9 mouse cellular contexts compared by ENCODE assay signal in the genomic region with DNA sequence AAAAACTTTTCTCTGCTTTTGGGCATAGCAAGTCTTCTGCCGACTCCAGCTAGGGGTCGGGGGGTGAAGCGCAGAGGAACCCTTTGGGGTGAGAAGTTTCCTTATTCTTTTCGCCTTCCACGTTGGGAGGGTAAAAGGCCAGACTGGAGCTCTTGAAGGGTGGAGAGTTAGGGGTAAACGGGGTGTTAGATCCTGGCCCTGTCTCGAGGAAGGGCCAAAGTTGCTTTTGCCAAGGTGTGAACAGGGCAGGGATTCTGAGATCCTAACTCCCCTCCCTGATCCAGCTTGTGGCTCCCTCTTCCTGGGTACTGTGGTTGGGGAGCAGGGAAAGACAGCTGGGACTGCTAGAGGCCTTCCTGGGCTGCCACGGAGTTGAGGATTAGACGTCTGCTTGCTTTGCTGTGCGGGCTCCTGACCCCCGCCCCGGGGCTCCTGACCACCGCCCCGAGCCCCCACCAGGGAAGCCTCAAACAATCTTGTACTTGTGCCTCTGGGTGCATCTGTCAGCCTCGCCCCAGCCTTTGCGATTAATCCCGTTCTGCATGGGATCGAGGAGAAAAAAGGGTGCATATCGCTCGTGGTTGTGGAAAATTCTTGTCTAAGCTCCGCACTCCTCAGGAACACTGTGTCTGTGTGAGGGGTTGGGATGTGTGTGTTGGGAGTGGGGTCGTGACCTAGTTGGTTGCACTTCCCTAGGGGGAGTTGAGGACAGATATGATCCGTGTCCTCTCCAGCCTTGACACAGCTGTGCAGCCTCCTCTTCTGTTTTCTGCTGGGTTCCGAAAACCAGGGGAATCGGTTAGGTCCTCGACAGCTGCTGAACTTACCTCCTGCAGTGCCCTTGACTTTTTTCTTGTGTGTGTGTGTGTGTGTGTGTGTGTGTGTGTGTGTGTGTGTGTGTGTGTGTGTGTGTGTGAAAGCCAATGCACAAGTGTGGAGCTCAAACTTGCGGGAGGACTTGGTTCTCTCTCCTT. TPM values are rescaled to one million over a fixed set of nuclear protein-coding genes. Genes with fewer than 3 reads are reported as not detected.
DNase-seq lines count a peak whose midpoint lies in the region; ATAC-seq and TF ChIP-seq lines count a peak whose summit lies in the region.
"Had no signal": no experiment of that assay in that cellular context is flagged by ENCODE, and none has a peak within 500 bp of the region (broad histone marks: within the 10 kb centered on the region; RNA-seq: fewer than 3 reads in every experiment).

No protein-coding gene starts in this region.

- H3K9ac ChIP-seq in heart, embryonic 11.5 days (ENCODE audit: low read depth, low read length) = peak overlapping the region; percentile 86
- no peak overlapping the region for H3K9ac ChIP-seq in forebrain, embryonic 15.5 days (replicated peaks)
- H3K9ac ChIP-seq in liver, embryonic 15.5 days = peak overlapping the region; percentile 40; the same call in 1 of the 2 replicates

- peak overlapping the region; percentile 98 for H3K4me2 ChIP-seq in heart, embryonic 11.5 days
- H3K4me2 ChIP-seq in forebrain, embryonic 15.5 days (replicated peaks) = peak overlapping the region; percentile 99; the same call in 1 of the 2 replicates
- peak overlapping the region; percentile 64 for H3K4me2 ChIP-seq in liver, embryonic 15.5 days

- WGBS in heart, embryonic 11.5 days (ENCODE audit: insufficient replicate concordance) = 7% methylated on average over 27 of the region's 27 CpGs
- 11% methylated on average over 27 of the region's 27 CpGs for WGBS in forebrain, embryonic 15.5 days
- 16% methylated on average over 27 of the region's 27 CpGs for WGBS in liver, embryonic 15.5 days (ENCODE audit: insufficient replicate concordance)

- intact Hi-C loops in heart, postnatal 10 days (cut with DNase I) = no loop called here

- DNase-seq in heart, postnatal 10 days = no peak
- no peak for DNase-seq in adipocyte (ENCODE audit: low spot score)
- no peak for DNase-seq in testis, postnatal 10 days (ENCODE audit: low spot score)
- no peak for DNase-seq in gastrocnemius, postnatal 10 days

- TF ChIP-seq CTCF in E14TG2a.4 (conservative IDR thresholded peaks at IDR 0.05; ENCODE audit: low read length) = no peak

- 0 out of 2 replicates have a peak overlapping the region, but pooled peaks have one; percentile 29 for H3K27ac ChIP-seq in heart, embryonic 11.5 days (ENCODE audit: low read depth, low read length)
- no peak overlapping the region for H3K27ac ChIP-seq in forebrain, embryonic 15.5 days (replicated peaks)
- H3K27ac ChIP-seq in liver, embryonic 15.5 days (replicated peaks) = no peak overlapping the region

- H3K9me3 ChIP-seq in heart, embryonic 11.5 days (replicated peaks; ENCODE audit: control insufficient read depth, low read length) = no peaks in the 10 kb centered on the region
- no peaks in the 10 kb centered on the region for H3K9me3 ChIP-seq in E14TG2a.4 (ENCODE audit: low read length)
- no peaks in the 10 kb centered on the region for H3K9me3 ChIP-seq in forebrain, embryonic 15.5 days
- H3K9me3 ChIP-seq in liver, embryonic 15.5 days (replicated peaks) = no peaks in the 10 kb centered on the region
- H3K9me3 ChIP-seq: G1E had no signal

- H3K4me1 ChIP-seq in heart, embryonic 11.5 days (ENCODE audit: control insufficient read depth, insufficient read depth, low read length) = peaks cover 34% of the 10 kb centered on the region
- peaks cover 85% of the 10 kb centered on the region for H3K4me1 ChIP-seq in E14TG2a.4 (replicated peaks; ENCODE audit: low read depth, low read length)
- peaks cover 12% of the 10 kb centered on the region for H3K4me1 ChIP-seq in forebrain, embryonic 15.5 days
- H3K4me1 ChIP-seq in liver, embryonic 15.5 days (replicated peaks) = peaks cover 18% of the 10 kb centered on the region; the same call in 1 of the 2 replicates

- peaks cover 20% of the 10 kb centered on the region for H3K27me3 ChIP-seq in heart, embryonic 11.5 days (ENCODE audit: control insufficient read depth, insufficient read depth, low read length)
- H3K27me3 ChIP-seq in E14TG2a.4 (ENCODE audit: insufficient read depth, low read length) = no peaks in the 10 kb centered on the region
- peaks cover 38% of the 10 kb centered on the region for H3K27me3 ChIP-seq in forebrain, embryonic 15.5 days
- peaks cover 67% of the 10 kb centered on the region for H3K27me3 ChIP-seq in liver, embryonic 15.5 days

- no peaks in the 10 kb centered on the region for H3K36me3 ChIP-seq in heart, embryonic 11.5 days (ENCODE audit: control insufficient read depth, insufficient read depth, low read length)
- H3K36me3 ChIP-seq in E14TG2a.4 (ENCODE audit: insufficient read depth, low read length) = peaks cover 52% of the 10 kb centered on the region
- no peaks in the 10 kb centered on the region for H3K36me3 ChIP-seq in forebrain, embryonic 15.5 days
- no peaks in the 10 kb centered on the region for H3K36me3 ChIP-seq in liver, embryonic 15.5 days (replicated peaks)
- H3K36me3 ChIP-seq: G1E had no signal

- H3K4me3 ChIP-seq in heart, embryonic 11.5 days (ENCODE audit: low read depth, low read length) = peak overlapping the region; percentile 81
- peak overlapping the region; percentile 99 for H3K4me3 ChIP-seq in E14TG2a.4 (replicated peaks; ENCODE audit: low read length)
- peak overlapping the region; percentile 59 for H3K4me3 ChIP-seq in forebrain, embryonic 15.5 days
- peak overlapping the region; percentile 58 for H3K4me3 ChIP-seq in liver, embryonic 15.5 days (replicated peaks)

- ATAC-seq in heart, embryonic 11.5 days (replicated peaks; ENCODE audit: insufficient number of reproducible peaks, low FRiP score, low TSS enrichment) = no peak
- ATAC-seq in forebrain, embryonic 15.5 days (replicated peaks) = no peak
- no peak for ATAC-seq in liver, embryonic 15.5 days (ENCODE audit: insufficient read depth)

RNA-seq across cellular contexts. Expression of a gene that starts 1.7 kb away (rescaled TPM):
- polyA plus RNA-seq in heart, embryonic 11.5 days (2014; fragmentation: Nextera tagmentation; extraction: Ambion mirVana) = 3.1 and 3.6 TPM in 2 replicates
- 1 to 10 TPM; 8.1 TPM for total RNA-seq in heart, postnatal 10 days (2021)
- polyA plus RNA-seq in forebrain, embryonic 15.5 days (2015; fragmentation: Nextera tagmentation; extraction: Ambion mirVana) = 1.0 and 1.1 TPM in 2 replicates
- 0.75 and 0.79 TPM in 2 replicates for polyA plus RNA-seq in liver, embryonic 15.5 days (2015; fragmentation: Nextera tagmentation; extraction: Ambion mirVana)
- total RNA-seq in gastrocnemius, postnatal 10 days (2021) = 1 to 10 TPM; 3.9 to 5.9 TPM
- total RNA-seq: G1E had no signal
- polyA plus RNA-seq: G1E had no signal
